Mouse (Mus musculus) hindbrain, embryonic 11.5 days (tissue): ENCODE measurements at regions not wholly inside any gene's neighbourhood (a gene's known extent, or its start where the extent isn't known, plus 50 kb on each side); places are given as distances from the start of the nearest gene placed in this dataset.

Source experiments
- ATAC-seq: fragments of 200-750 bp; cut with Nextera tagmentation; 2 replicates; pipeline ENCODE4 v1.8.0; 2017; ENCODE audit warnings: mild to moderate bottlenecking, moderate TSS enrichment, moderate library complexity; ENCODE audit not compliant: low FRiP score
- DNase-seq: peaks from one replicate; pipeline ENCODE4 v3.0.0-alpha.2; 2015; ENCODE audit warnings: low spot score
- H3K27ac ChIP-seq: fragments of 300-500 bp; sonication (generic); 2 replicates; pipeline ENCODE4 v1.5.1; 2014; ENCODE audit warnings: mild to moderate bottlenecking, low read depth, low read length
- H3K27me3 ChIP-seq: fragments of 300-500 bp; sonication (generic); 2 replicates; pipeline ENCODE4 v1.6.1; 2014; ENCODE audit warnings: mild to moderate bottlenecking, low read length, moderate library complexity, mixed read lengths; ENCODE audit not compliant: control insufficient read depth, insufficient read depth
- H3K36me3 ChIP-seq: fragments of 300-500 bp; sonication (generic); 2 replicates; pipeline ENCODE4 v1.6.1; 2014; ENCODE audit warnings: mild to moderate bottlenecking, low read length, moderate library complexity, mixed read lengths; ENCODE audit not compliant: control insufficient read depth, insufficient read depth
- H3K4me1 ChIP-seq: fragments of 300-500 bp; sonication (generic); replicated peaks from 2 replicates; pipeline ENCODE4 v1.6.1; 2014; ENCODE audit warnings: low read length, mixed read lengths; ENCODE audit not compliant: control insufficient read depth, insufficient read depth
- H3K4me2 ChIP-seq: fragments of 300-500 bp; sonication (generic); replicated peaks from 2 replicates; pipeline ENCODE4 v1.6.1; 2014; ENCODE audit warnings: mild to moderate bottlenecking, low read depth, low read length
- H3K4me3 ChIP-seq: fragments of 300-500 bp; sonication (generic); 2 replicates; pipeline ENCODE4 v1.5.1; 2014; ENCODE audit warnings: low read depth, low read length
- H3K9ac ChIP-seq: fragments of 300-500 bp; sonication (generic); 2 replicates; pipeline ENCODE4 v1.6.1; 2014; ENCODE audit warnings: low read depth, low read length
- H3K9me3 ChIP-seq: fragments of 300-500 bp; sonication (generic); 2 replicates; pipeline ENCODE4 v1.6.1; 2016; ENCODE audit warnings: low read length; ENCODE audit not compliant: control insufficient read depth
- WGBS: fragments of 180-500 bp; shearing (Covaris S2); extraction: QIAGEN DNeasy Blood & Tissue Kit; methylation state at CpG from one replicate; pipeline ENCODE4 v1.1.7; 2014; 5-methylcytosine and 5-hydroxymethylcytosine counted together

DNA sequence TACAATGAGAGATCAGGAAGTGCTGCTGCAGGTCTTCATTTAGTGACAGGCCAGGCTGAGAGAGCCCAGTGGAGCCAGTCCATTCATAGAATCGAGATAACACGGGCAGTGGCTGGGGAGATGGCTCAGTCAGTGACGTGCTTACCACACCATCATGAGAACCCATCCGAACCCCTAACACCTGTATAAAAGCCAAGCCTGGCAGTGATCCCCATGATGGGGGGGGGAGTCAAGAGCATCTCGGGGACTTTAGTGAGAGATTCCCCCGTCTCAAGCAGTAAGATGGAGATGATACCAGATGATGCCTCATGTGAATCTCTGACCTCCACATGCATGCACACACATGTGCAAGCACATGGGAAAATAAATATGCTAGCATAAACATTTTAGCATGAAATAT, 99.7 kb upstream of the Rbms3 start:
- Histone ChIP-seq H3K4me2 (no peak overlapping the region), H3K9me3 (no peaks in the 10 kb centered on the region), H3K9ac (no peak overlapping the region), H3K4me1 (no peaks in the 10 kb centered on the region), H3K27ac (no peak overlapping the region), H3K4me3 (no peak overlapping the region), H3K27me3 (no peaks in the 10 kb centered on the region), H3K36me3 (no peaks in the 10 kb centered on the region)
- no peak for ATAC-seq
- DNase-seq: no peak
- 88% methylated on average over 6 of the region's 6 CpGs for WGBS

DNA sequence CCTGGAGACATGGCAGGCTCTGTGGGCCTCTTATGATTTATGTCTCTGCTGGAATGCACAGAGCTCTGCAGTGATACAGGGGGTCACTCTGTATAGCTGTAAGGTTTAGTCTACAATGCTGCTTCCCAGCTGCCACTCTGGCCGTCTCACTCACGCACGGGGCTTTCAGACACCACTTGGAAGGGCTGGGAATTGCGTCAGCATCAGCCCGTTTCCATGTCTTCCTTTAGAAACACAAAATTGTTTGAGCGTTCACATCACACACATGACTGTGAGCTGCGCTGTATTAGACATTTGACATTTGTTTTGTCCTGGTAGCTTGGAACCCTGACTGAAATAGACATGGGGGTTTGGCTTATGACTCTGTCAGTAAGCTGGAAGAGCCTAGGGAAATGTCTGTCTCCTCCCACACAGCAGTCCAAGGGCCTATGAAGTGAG, 90.5 kb upstream of the Rbms3 start:
- H3K4me1 ChIP-seq: no peaks in the 10 kb centered on the region
- no peaks in the 10 kb centered on the region for H3K36me3 ChIP-seq
- H3K27ac ChIP-seq: no peak overlapping the region
- WGBS: 90% methylated on average over 7 of the region's 7 CpGs
- no peaks in the 10 kb centered on the region for H3K27me3 ChIP-seq
- ATAC-seq: no peak
- H3K9ac ChIP-seq: no peak overlapping the region
- H3K4me3 ChIP-seq: no peak overlapping the region
- no peaks in the 10 kb centered on the region for H3K9me3 ChIP-seq
- DNase-seq: no peak
- no peak overlapping the region for H3K4me2 ChIP-seq

DNA sequence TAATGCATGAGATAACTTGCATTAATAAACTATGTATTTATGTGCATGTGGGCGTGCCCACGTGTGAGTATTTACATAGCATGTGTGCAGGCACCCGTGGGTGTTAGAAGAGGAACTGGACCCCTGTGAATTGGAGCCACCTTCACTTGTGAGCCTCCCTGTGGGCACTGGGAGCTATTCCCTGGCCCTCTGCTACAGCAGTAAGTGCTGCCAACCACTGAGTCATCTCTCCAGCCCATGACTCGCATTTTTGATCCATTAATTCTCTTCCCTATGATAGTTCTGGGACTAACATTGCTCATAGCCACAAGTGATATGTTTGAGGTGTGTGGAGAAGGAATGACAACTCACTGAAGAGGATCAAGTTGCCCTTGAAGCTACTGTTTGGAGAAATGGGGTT, 87.6 kb upstream of the Rbms3 start:
- Histone ChIP-seq H3K9ac (no peak overlapping the region), H3K4me1 (no peaks in the 10 kb centered on the region), H3K36me3 (no peaks in the 10 kb centered on the region), H3K27me3 (no peaks in the 10 kb centered on the region), H3K4me2 (no peak overlapping the region), H3K9me3 (no peaks in the 10 kb centered on the region), H3K27ac (no peak overlapping the region), H3K4me3 (no peak overlapping the region)
- 74% methylated on average over 4 of the region's 4 CpGs for WGBS
- DNase-seq (no peak), ATAC-seq (no peak)

GRCm38 (mm10) chr9:117716476-117716875, 86.8 kb upstream of the Rbms3 start:
- no peaks in the 10 kb centered on the region for H3K9me3 ChIP-seq
- H3K9ac ChIP-seq: no peak overlapping the region
- H3K36me3 ChIP-seq: no peaks in the 10 kb centered on the region
- no peak overlapping the region for H3K4me3 ChIP-seq
- no peak overlapping the region for H3K4me2 ChIP-seq
- H3K4me1 ChIP-seq: no peaks in the 10 kb centered on the region
- H3K27me3 ChIP-seq: no peaks in the 10 kb centered on the region
- DNase-seq: no peak
- H3K27ac ChIP-seq: no peak overlapping the region
- 79% methylated on average over 6 of the region's 6 CpGs for WGBS
- ATAC-seq: no peak

DNA sequence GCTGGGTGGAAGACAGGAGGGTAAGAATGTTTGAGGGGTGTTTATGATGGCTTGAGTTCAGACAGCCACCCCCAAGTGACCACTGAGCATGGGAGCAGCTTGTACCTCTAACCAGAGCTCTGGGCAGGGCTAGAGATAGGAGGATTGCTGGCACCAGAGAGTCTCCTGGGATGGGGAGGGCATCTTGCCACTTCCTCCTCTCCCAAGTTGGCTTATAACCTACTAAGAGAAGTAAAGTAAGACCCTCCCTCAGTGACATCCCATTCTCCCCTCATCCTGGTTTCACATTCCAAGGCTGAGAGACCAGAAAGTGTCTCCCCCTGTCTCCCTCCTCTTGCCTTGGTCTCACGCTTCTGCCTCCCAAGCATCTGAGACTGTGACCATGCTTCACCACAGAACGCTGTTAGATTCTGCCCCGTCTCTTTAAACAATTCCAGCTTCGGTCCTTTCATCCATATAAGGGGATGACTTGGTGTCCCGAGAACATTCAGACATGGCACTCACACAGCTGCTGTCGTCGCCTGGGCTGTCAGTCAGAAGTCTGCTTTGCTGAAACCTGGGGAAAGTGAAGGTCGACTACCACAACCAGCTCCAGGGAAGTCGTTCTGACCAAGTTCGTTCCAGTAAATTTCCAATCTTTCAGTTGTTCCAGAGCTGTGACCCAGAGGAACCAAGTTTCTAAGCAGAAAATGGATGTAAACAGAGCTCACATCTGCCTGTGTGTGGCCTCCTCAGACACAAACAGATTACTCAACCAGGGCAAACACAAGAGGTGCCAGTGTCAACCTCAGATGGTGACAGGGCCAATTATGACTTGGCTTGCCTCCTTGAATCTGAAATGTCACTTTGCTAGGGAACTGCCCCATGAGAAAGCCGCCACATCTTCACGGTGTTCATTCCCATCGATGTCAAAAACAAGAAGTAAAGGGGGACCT, 85.3 kb upstream of the Rbms3 start:
- H3K27me3 ChIP-seq: no peaks in the 10 kb centered on the region
- H3K27ac ChIP-seq: no peak overlapping the region
- no peaks in the 10 kb centered on the region for H3K4me1 ChIP-seq
- no peaks in the 10 kb centered on the region for H3K36me3 ChIP-seq
- no peaks in the 10 kb centered on the region for H3K9me3 ChIP-seq
- no peak overlapping the region for H3K4me3 ChIP-seq
- no peak overlapping the region for H3K9ac ChIP-seq
- DNase-seq (no peak), ATAC-seq (no peak)
- no peak overlapping the region for H3K4me2 ChIP-seq
- WGBS: 84% methylated on average over 13 of the region's 13 CpGs

DNA sequence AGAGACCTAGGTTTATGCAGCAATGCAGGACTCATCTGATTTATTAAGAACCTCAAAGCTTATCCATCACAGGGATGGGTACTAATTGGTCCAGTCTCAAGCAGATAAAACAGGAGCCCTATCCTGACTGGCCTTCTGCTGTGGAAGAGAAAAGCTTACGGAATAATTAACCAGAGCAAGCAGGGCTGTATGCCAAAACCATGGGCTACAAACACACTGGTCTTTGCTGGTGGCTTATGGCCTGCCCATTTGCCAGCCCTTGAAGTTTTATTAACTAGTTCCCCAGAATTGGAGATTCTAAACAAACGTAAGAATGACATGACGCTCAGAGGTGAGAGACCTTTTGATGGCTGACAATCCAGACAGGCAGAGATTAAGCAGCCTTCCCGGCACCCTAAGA, 83.4 kb upstream of the Rbms3 start:
- no peaks in the 10 kb centered on the region for H3K9me3 ChIP-seq
- no peak for DNase-seq
- no peak for ATAC-seq
- WGBS: 94% methylated on average over 4 of the region's 4 CpGs
- no peaks in the 10 kb centered on the region for H3K36me3 ChIP-seq
- no peaks in the 10 kb centered on the region for H3K27me3 ChIP-seq
- H3K4me3 ChIP-seq: no peak overlapping the region
- H3K4me1 ChIP-seq: no peaks in the 10 kb centered on the region
- H3K4me2 ChIP-seq: no peak overlapping the region
- no peak overlapping the region for H3K9ac ChIP-seq
- H3K27ac ChIP-seq: no peak overlapping the region

DNA sequence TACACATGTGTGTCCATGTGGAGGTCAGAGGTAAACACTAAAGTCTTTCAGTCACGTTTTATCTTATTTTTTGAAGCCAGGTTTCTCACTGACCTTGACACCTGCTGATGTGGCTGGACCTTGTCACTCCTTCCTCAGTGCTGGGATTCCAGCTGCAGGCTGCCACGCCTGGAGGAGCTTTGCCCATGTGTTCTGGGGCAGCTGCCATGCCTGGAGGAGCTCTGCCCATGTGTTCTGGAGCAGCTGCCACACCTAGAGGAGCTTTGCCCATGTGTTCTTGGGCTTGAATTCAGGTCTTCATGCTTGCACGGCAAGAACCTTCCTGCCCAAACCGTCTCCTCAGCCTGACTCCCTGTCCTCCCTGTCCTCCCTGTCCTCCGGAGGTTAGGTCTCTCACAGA, 82.1 kb upstream of the Rbms3 start:
- no peak for DNase-seq
- no peaks in the 10 kb centered on the region for H3K27me3 ChIP-seq
- H3K9me3 ChIP-seq: no peaks in the 10 kb centered on the region
- no peak overlapping the region for H3K4me3 ChIP-seq
- WGBS: 90% methylated on average over 5 of the region's 5 CpGs
- H3K27ac ChIP-seq: no peak overlapping the region
- no peak overlapping the region for H3K9ac ChIP-seq
- H3K36me3 ChIP-seq: no peaks in the 10 kb centered on the region
- no peaks in the 10 kb centered on the region for H3K4me1 ChIP-seq
- ATAC-seq: no peak
- H3K4me2 ChIP-seq: no peak overlapping the region

- 93% methylated on average over 9 of the region's 9 CpGs for WGBS
- H3K27ac ChIP-seq: no peak overlapping the region
Observed at GRCm38 (mm10) chr9:117710966-117711365, 81.3 kb upstream of the Rbms3 start.

GRCm38 (mm10) chr9:117709677-117710076, 80.0 kb upstream of the Rbms3 start:
- no peaks in the 10 kb centered on the region for H3K4me1 ChIP-seq
- WGBS: 85% methylated on average over 13 of the region's 13 CpGs
- ATAC-seq: no peak

More at GRCm38 (mm10) chr9:117710966-117711365, 81.3 kb upstream of the Rbms3 start:
- no peak for DNase-seq
- Histone ChIP-seq H3K4me3 (no peak overlapping the region), H3K4me1 (no peaks in the 10 kb centered on the region), H3K27me3 (no peaks in the 10 kb centered on the region), H3K4me2 (no peak overlapping the region), H3K36me3 (no peaks in the 10 kb centered on the region), H3K9me3 (no peaks in the 10 kb centered on the region), H3K9ac (no peak overlapping the region)
- no peak for ATAC-seq

More at GRCm38 (mm10) chr9:117709677-117710076, 80.0 kb upstream of the Rbms3 start:
- H3K4me3 ChIP-seq: no peak overlapping the region
- H3K27me3 ChIP-seq: no peaks in the 10 kb centered on the region
- no peaks in the 10 kb centered on the region for H3K36me3 ChIP-seq
- DNase-seq: no peak
- no peak overlapping the region for H3K4me2 ChIP-seq
- no peaks in the 10 kb centered on the region for H3K9me3 ChIP-seq
- H3K9ac ChIP-seq: no peak overlapping the region
- H3K27ac ChIP-seq: no peak overlapping the region
